Mouse (Mus musculus): ENCODE measurements at regions not wholly inside any gene's neighbourhood (a gene's known extent, or its start where the extent isn't known, plus 50 kb on each side); places are given as distances from the start of the nearest gene placed in this dataset.

DNA sequence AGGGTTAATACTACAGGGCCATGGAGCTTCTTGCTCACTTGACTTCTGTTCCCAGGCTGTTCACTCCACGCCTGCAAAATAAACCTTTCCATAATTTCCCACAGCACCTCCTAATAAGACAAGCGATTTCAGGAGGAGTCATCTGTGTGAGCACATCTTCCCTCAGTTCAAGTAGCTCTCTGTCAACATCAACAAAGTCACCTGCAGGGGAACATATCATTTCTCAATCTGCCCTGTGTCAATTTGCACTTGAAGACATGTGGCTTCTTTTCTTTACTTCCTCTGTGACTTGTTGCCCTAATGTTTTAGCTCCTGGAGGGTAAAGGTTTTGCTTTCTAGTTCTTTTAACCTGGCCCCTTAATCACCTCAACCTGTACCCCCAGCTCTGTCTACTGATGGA is 474.7 kb upstream of the Cited2 start:
- Histone ChIP-seq H3K4me1 (ENCODE audit: control insufficient read depth, insufficient read depth, low read length) (no peaks in the 10 kb centered on the region), H3K4me3 (ENCODE audit: insufficient read depth, low read length) (no peak overlapping the region), H3K27ac (ENCODE audit: insufficient read depth, low read length) (no peak overlapping the region)
- TF ChIP-seq CTCF (IDR thresholded peaks at IDR 0.05; ENCODE audit: borderline replicate concordance, insufficient read depth, low read length) (no peak), POLR2A (IDR thresholded peaks at IDR 0.05; ENCODE audit: low read depth, low read length) (no peak)

DNA sequence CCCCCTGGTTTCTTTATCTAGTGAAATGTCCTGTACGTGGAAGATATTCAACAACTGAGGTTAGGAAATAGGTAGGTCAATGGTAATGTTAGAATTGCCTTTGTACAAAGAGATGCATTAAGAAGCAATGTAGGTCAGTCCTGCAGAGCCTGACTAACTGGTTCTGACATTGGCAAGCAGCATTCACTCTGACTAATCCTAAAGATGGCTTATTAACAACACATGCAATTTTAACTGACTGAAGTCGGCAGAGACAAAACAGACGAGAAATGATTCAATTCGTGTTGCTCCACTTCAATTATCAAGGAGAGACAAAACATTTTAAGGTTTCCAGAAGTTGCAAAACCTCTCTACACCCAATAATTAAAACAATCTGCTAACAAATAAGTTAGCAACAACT is 470.0 kb upstream of the Cited2 start:
- Histone ChIP-seq H3K4me1 (ENCODE audit: control insufficient read depth, insufficient read depth, low read length) (no peaks in the 10 kb centered on the region), H3K4me3 (ENCODE audit: insufficient read depth, low read length) (no peak overlapping the region), H3K27ac (ENCODE audit: insufficient read depth, low read length) (no peak overlapping the region)
- TF ChIP-seq POLR2A (IDR thresholded peaks at IDR 0.05; ENCODE audit: low read depth, low read length) (no peak), CTCF (IDR thresholded peaks at IDR 0.05; ENCODE audit: borderline replicate concordance, insufficient read depth, low read length) (no peak)

DNA sequence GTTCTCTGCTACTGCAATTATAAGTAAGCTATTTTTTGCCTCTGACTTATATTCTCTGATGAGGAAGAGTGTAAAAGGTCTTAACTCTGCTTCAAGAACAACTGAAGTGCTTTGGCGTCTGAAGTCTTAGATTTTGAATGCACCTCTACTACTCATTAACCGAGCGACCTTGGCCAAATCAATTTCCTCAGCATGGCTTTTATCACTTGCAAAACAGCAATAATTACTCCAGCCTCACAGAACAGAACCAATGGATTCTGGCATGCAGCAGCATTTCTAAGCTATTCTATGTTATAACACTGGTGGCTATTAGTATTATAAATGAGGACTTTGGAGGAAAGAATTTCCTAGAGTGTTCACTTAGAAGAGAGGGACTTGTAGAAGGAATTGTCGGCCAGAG is 462.9 kb upstream of the Cited2 start:
- TF ChIP-seq POLR2A (IDR thresholded peaks at IDR 0.05; ENCODE audit: low read depth, low read length) (no peak), CTCF (IDR thresholded peaks at IDR 0.05; ENCODE audit: borderline replicate concordance, insufficient read depth, low read length) (no peak)
- Histone ChIP-seq H3K27ac (ENCODE audit: insufficient read depth, low read length) (no peak overlapping the region), H3K4me3 (ENCODE audit: insufficient read depth, low read length) (no peak overlapping the region), H3K4me1 (ENCODE audit: control insufficient read depth, insufficient read depth, low read length) (no peaks in the 10 kb centered on the region)

DNA sequence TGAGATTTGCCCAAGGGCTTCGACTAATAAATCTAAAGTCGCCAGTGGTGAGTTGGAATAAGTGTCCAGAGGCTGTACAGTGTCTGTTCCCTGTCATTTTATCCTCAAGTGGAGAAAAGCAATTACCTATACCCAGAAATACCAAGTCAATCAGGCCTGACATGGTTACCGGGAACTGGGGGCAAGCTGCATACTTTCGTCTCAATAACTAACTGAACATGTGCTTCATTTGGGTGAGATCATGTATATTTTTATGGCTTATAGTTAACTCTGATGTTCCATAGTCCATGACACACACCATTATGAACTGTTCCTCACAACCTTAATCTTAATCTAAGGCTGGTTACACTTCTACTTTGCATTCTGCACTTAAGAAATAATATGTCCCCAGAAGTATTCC is 462.4 kb upstream of the Cited2 start:
- TF ChIP-seq POLR2A (IDR thresholded peaks at IDR 0.05; ENCODE audit: low read depth, low read length) = no peak
- no peak for TF ChIP-seq CTCF (IDR thresholded peaks at IDR 0.05; ENCODE audit: borderline replicate concordance, insufficient read depth, low read length)
- H3K4me3 ChIP-seq (ENCODE audit: insufficient read depth, low read length) = no peak overlapping the region
- no peak overlapping the region for H3K27ac ChIP-seq (ENCODE audit: insufficient read depth, low read length)
- no peaks in the 10 kb centered on the region for H3K4me1 ChIP-seq (ENCODE audit: control insufficient read depth, insufficient read depth, low read length)

DNA sequence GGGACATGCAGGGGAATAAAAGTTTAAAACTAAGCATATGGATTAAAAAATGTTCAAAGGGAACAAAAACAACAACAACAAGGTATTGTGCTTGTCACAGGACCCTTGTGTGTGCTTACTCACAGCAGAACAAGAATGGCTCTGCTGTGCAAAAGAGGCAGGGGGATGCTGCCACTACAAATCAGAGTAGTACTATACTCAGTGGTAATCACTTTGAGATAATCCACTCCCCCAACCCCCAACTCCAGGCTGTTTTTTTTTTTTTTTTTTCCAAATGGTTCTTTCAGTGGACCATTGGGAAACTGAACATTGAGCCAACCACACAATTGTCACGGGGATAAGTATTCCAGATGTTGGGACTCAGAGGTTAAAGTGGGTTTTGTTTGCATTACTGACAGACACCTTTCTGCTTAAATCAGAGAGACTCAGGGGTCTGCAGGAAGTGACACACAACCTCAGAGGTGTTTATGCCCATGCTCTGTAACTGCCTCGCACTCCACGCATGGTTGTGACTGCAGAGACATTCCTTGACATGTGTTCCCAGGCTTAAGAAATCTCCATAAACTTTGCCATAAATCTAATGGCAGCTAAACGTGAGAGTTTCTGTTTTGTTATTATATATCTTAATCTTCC is 461.7 kb upstream of the Cited2 start:
- TF ChIP-seq CTCF (IDR thresholded peaks at IDR 0.05; ENCODE audit: borderline replicate concordance, insufficient read depth, low read length) (no peak), POLR2A (IDR thresholded peaks at IDR 0.05; ENCODE audit: low read depth, low read length) (no peak)
- H3K4me3 ChIP-seq (ENCODE audit: insufficient read depth, low read length) = no peak overlapping the region
- H3K4me1 ChIP-seq (ENCODE audit: control insufficient read depth, insufficient read depth, low read length) = no peaks in the 10 kb centered on the region
- H3K27ac ChIP-seq (ENCODE audit: insufficient read depth, low read length) = no peak overlapping the region

DNA sequence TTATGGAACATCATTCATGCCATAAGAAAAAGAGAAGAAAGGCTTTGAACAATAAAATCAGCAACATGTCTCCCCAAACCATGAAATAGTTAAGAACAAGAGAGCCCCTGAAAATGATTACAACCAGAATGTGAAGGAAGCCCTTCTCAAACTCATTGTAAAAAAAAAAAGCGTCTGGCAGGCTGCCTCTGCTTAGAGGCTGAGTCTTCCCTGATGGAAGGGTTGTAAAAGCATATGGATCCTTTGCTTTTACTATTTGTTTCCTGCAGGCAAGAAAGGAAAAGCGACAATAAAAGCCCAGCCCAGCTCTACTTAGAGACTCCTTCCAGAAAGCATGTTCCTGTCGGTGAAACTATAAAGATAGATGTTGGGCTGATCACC is 461.2 kb upstream of the Cited2 start:
- H3K4me3 ChIP-seq (ENCODE audit: insufficient read depth, low read length) = no peak overlapping the region
- H3K4me1 ChIP-seq (ENCODE audit: control insufficient read depth, insufficient read depth, low read length) = no peaks in the 10 kb centered on the region
- no peak for TF ChIP-seq CTCF (IDR thresholded peaks at IDR 0.05; ENCODE audit: borderline replicate concordance, insufficient read depth, low read length)
- TF ChIP-seq POLR2A (IDR thresholded peaks at IDR 0.05; ENCODE audit: low read depth, low read length) = no peak
- no peak overlapping the region for H3K27ac ChIP-seq (ENCODE audit: insufficient read depth, low read length)

DNA sequence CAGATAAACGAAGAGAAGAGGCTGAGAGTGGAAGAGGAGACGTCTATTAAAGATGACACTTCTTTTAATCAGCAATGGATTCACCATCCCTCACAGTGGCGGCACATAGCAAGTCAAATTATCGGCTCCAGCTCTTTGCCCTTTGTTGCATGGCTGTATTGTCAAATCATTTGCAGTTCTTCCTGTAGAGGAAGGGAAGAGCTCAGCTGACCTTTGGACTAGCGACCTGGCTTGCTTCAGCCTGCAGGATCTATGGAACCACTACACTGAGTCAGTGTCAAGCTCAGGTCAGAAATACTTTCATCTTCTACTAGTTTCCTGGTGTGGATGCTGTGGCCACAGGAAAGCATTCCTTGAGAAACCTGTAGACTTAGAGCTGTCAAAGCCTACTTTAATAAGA is 450.4 kb upstream of the Cited2 start:
- TF ChIP-seq POLR2A (IDR thresholded peaks at IDR 0.05; ENCODE audit: low read depth, low read length) = no peak
- TF ChIP-seq CTCF (IDR thresholded peaks at IDR 0.05; ENCODE audit: borderline replicate concordance, insufficient read depth, low read length) = no peak

DNA sequence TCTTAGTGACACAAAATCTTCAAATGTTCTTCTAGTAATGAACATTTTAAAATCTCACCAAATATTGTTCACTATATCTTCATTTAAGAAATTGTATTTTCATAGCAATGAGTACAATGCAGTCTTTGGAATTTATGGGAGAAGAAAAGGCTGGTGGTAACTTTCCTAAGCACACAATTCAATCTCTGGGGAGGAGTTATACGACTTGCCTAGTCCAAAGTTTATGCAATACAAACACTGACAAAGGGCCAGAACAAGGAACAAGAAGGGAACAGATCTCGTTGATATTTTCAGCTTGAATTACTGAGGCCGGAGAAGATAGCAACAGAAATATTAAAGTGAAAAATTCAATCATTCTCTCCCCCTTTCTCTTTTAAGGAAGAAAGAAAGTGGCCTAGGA is 449.2 kb upstream of the Cited2 start:
- no peak overlapping the region for H3K4me3 ChIP-seq (ENCODE audit: insufficient read depth, low read length)
- no peaks in the 10 kb centered on the region for H3K4me1 ChIP-seq (ENCODE audit: control insufficient read depth, insufficient read depth, low read length)
- no peak overlapping the region for H3K27ac ChIP-seq (ENCODE audit: insufficient read depth, low read length)
- TF ChIP-seq CTCF (IDR thresholded peaks at IDR 0.05; ENCODE audit: borderline replicate concordance, insufficient read depth, low read length) = no peak

More for the DNA sequence above, 450.4 kb upstream of the Cited2 start:
- no peaks in the 10 kb centered on the region for H3K4me1 ChIP-seq (ENCODE audit: control insufficient read depth, insufficient read depth, low read length)
- no peak overlapping the region for H3K27ac ChIP-seq (ENCODE audit: insufficient read depth, low read length)
- no peak overlapping the region for H3K4me3 ChIP-seq (ENCODE audit: insufficient read depth, low read length)

DNA sequence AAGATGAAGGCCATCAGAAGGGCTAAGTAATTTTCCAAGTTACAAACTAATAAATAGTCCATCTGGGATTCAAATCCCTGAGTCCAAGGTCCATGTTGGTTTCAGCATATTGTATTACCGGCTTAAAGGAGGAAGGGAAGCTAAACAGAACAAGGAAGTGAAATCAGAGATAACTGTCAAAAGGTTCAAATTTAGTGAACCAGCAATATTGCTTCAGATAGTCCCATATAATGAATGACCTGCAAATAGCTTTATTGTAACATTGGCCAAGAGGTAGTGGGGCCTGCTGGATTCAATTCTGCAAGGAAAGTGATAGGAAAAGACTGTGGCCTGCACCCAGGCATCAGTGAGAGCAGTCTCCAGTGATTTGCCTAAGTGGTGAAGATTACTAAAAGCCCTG is 447.8 kb upstream of the Cited2 start:
- no peaks in the 10 kb centered on the region for H3K4me1 ChIP-seq (ENCODE audit: control insufficient read depth, insufficient read depth, low read length)
- TF ChIP-seq CTCF (IDR thresholded peaks at IDR 0.05; ENCODE audit: borderline replicate concordance, insufficient read depth, low read length) (no peak), POLR2A (IDR thresholded peaks at IDR 0.05; ENCODE audit: low read depth, low read length) (no peak)
- H3K4me3 ChIP-seq (ENCODE audit: insufficient read depth, low read length) = no peak overlapping the region

DNA sequence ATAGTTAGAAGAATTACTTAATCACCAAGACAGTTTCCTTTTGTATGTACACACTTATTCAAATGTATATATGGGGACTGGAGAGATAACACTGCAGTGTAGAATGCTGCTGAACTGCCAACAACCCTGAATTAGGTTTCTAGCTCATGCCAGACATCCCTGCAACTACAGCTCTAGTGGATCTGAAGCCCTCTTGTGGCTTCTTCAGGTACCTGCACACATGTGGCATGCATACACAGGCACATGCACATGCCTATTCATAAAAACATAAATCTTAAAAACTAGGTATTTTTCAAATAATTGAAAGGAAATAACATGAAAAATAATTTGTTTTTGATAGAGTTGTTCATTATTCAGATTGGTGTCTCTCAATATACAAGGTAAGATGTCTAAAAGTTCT is 445.1 kb upstream of the Cited2 start:
- Histone ChIP-seq H3K27ac (ENCODE audit: insufficient read depth, low read length) (no peak overlapping the region), H3K4me1 (ENCODE audit: control insufficient read depth, insufficient read depth, low read length) (no peaks in the 10 kb centered on the region), H3K4me3 (ENCODE audit: insufficient read depth, low read length) (no peak overlapping the region)
- TF ChIP-seq POLR2A (IDR thresholded peaks at IDR 0.05; ENCODE audit: low read depth, low read length) (no peak), CTCF (IDR thresholded peaks at IDR 0.05; ENCODE audit: borderline replicate concordance, insufficient read depth, low read length) (no peak)

More for the DNA sequence above, 447.8 kb upstream of the Cited2 start:
- no peak overlapping the region for H3K27ac ChIP-seq (ENCODE audit: insufficient read depth, low read length)

DNA sequence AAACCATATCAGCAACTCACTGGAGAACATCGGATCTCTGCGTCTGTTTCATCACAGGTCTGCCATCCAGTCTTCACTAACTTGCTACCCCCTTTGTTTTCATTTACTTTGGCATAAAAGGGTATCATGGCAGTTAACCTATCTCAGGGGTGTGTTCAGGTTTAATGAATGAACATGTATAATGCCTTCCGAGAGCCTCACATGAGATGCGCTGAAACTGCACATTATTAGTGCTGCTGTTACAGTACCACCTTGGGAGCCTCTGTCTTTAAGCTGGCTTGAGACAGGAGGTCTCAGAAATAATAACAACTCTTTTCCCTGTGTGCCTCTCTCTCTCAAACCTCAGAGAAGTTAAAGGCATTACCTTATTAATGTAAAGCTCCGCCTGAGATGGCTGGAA is 438.2 kb upstream of the Cited2 start:
- Histone ChIP-seq H3K4me3 (ENCODE audit: insufficient read depth, low read length) (no peak overlapping the region), H3K27ac (ENCODE audit: insufficient read depth, low read length) (no peak overlapping the region), H3K4me1 (ENCODE audit: control insufficient read depth, insufficient read depth, low read length) (no peaks in the 10 kb centered on the region)
- TF ChIP-seq CTCF (IDR thresholded peaks at IDR 0.05; ENCODE audit: borderline replicate concordance, insufficient read depth, low read length) (no peak), POLR2A (IDR thresholded peaks at IDR 0.05; ENCODE audit: low read depth, low read length) (no peak)
